Mouse (Mus musculus): Measurements from ENCODE around the gene Amdhd1.

GRCm38 (mm10) chr10:93567066-93567465 lies 27.2 kb upstream of the Amdhd1 start:
- TF ChIP-seq CTCF (IDR thresholded peaks at IDR 0.05; ENCODE audit: low read depth, low read length) (no peak), POLR2A (IDR thresholded peaks at IDR 0.05; ENCODE audit: borderline replicate concordance, low read depth, low read length) (no peak)

Data from bone marrow macrophage, adult 2 months (primary cell).